Mouse (Mus musculus) liver, embryonic 13.5 days (tissue): ENCODE data around the gene Rimklb. TPM values are rescaled to one million over a fixed set of nuclear protein-coding genes. Genes with fewer than 3 reads are reported as not detected.
A peak's percentile ranks its signal among the peaks of the same experiment; 100 is the strongest.

Experiments used
- ATAC-seq: fragments of 200-750 bp; cut with Nextera tagmentation; 2 replicates; pipeline ENCODE4 v1.8.0; 2017; ENCODE audit warnings: low read depth, mild to moderate bottlenecking, moderate number of reproducible peaks, moderate library complexity
- DNase-seq: peaks from one replicate; pipeline ENCODE4 v3.0.0; 2022
- H3K27ac ChIP-seq: fragments of 300-500 bp; sonication (generic); 2 replicates; pipeline ENCODE4 v1.5.1; 2015; ENCODE audit warnings: moderate library complexity, mild to moderate bottlenecking, inconsistent platforms
- H3K27me3 ChIP-seq: fragments of 300-500 bp; sonication (generic); 2 replicates; pipeline ENCODE4 v1.6.1; 2015; ENCODE audit warnings: mild to moderate bottlenecking, inconsistent platforms
- H3K36me3 ChIP-seq: fragments of 300-500 bp; sonication (generic); 2 replicates; pipeline ENCODE4 v1.6.1; 2015; ENCODE audit warnings: mild to moderate bottlenecking, inconsistent platforms
- H3K4me1 ChIP-seq: fragments of 300-500 bp; sonication (generic); replicated peaks from 2 replicates; pipeline ENCODE4 v1.6.1; 2015; ENCODE audit warnings: inconsistent platforms
- H3K4me2 ChIP-seq: fragments of 300-500 bp; sonication (generic); 2 replicates; pipeline ENCODE4 v1.6.1; 2015; ENCODE audit warnings: inconsistent platforms, mild to moderate bottlenecking, moderate library complexity
- H3K4me3 ChIP-seq: fragments of 300-500 bp; sonication (generic); replicated peaks from 2 replicates; pipeline ENCODE4 v1.5.1; 2015; ENCODE audit warnings: mild to moderate bottlenecking, inconsistent platforms
- H3K9ac ChIP-seq: fragments of 300-500 bp; sonication (generic); 2 replicates; pipeline ENCODE4 v1.6.1; 2015; ENCODE audit warnings: mild to moderate bottlenecking, inconsistent platforms
- H3K9me3 ChIP-seq: fragments of 300-500 bp; sonication (generic); replicated peaks from 2 replicates; pipeline ENCODE4 v1.6.1; 2016; ENCODE audit warnings: inconsistent platforms
- WGBS: fragments of 180-500 bp; shearing (Covaris S2); methylation state at CpG from one replicate; pipeline ENCODE4 v1.1.7; 2015; ENCODE audit not compliant: insufficient replicate concordance; 5-methylcytosine and 5-hydroxymethylcytosine counted together
- polyA plus RNA-seq: library from polyadenylated mRNA; unstranded; fragments of >200 nt; fragmentation: Nextera tagmentation; extraction: Ambion mirVana; gene quantifications from 2 replicates; pipeline ENCODE4 v1.2.1, GENCODE M21; 2015

Gene Rimklb
- polyA plus RNA-seq, 1 experiment from 2014 or later = 1.3 TPM

DNA sequence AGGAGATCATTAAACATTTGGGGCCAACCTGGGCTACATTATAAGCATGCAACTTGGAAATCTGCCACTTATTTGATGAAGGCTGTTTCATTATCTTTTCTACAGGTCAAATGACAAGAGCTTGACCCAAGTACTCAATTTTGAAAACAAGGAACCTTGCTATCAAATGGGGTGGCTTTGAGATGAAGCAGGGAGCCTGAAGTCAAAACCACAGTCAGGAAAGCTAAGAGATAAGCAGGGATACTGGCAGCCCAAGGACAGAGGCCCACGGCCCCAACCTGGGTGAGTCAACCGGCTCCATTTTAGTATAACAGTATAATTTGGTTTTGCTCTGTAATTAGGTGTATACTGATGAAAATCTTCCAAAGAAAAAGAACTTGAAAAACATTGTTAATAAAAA, 28.3 kb downstream of the Rimklb start:
- Histone ChIP-seq H3K9me3 (no peaks in the 10 kb centered on the region), H3K27ac (no peak overlapping the region), H3K4me2 (no peak overlapping the region), H3K9ac (no peak overlapping the region), H3K4me1 (peaks cover 12% of the 10 kb centered on the region), H3K36me3 (no peaks in the 10 kb centered on the region), H3K27me3 (no peaks in the 10 kb centered on the region), H3K4me3 (no peak overlapping the region)
- no peak for DNase-seq
- 15% methylated on average over 2 of the region's 2 CpGs for WGBS
- ATAC-seq = no peak

DNA sequence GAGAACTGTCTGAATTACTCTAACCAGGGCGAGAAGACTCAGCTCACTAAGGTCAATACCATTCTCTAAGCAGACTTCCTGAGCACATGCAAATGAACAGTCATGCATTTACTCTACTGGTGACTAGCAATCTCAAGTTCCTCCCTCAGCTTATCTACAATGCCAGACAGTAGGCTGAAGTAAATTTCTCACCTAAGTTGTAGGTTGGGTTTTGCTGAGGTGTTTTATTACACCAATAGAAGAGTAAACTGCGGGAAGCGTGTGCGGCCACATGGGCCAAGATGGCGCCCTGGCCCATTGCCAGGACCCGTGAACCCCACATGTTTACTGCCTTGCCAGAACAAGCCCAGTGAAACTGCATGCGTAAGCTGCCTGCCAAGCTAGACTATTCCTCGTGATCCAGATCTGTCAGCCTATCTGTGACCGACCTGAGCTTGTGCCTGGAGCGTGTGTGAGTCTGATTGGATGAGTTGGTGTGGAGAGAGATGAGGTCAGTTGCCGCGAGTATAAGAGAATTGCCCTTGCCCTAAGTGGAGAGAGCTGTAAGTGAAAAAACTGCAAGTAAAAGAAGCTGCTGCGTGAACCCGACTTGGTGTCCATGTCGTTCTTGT, 29.4 kb downstream of the Rimklb start:
- H3K27me3 ChIP-seq = no peaks in the 10 kb centered on the region
- ATAC-seq (peak; percentile 65), DNase-seq (peak; percentile 15)
- H3K4me3 ChIP-seq = no peak overlapping the region
- peaks cover 12% of the 10 kb centered on the region for H3K4me1 ChIP-seq
- H3K9ac ChIP-seq = no peak overlapping the region
- 70% methylated on average over 15 of the region's 15 CpGs for WGBS
- no peak overlapping the region for H3K4me2 ChIP-seq
- H3K9me3 ChIP-seq = no peaks in the 10 kb centered on the region
- H3K36me3 ChIP-seq = no peaks in the 10 kb centered on the region
- no peak overlapping the region; the same call in 1 of the 2 replicates for H3K27ac ChIP-seq

DNA sequence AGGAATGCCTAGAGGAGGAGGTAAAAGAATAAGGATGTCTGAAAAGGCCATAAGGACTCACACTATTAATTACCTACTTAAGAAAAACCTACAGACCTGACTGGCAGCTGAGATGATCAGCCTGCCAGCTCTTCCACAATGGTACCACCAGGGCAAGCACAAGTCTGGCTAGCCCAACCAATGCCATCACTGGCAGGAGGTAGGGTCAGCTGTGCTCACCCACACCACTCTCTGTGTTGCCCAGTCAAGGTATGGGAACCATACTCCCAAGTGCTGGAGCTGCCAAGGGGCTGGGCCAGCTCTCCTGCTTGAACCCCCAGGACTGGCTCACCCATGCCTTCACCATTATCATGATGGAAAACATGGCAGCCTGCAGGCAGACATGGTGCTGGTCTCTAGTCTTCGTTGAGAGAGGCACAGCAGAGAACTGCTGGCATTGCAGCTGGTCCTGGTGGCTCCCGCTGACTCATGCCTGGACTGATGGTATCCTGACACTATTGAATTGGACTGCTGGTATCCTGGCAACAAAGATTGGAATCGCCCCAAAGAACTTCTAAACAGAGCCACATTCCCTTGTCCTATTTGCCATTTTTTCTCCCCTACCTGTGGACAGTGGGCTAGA, 32.4 kb downstream of the Rimklb start:
- peaks cover 12% of the 10 kb centered on the region for H3K4me1 ChIP-seq
- no peak overlapping the region for H3K4me3 ChIP-seq
- H3K36me3 ChIP-seq = no peaks in the 10 kb centered on the region
- ATAC-seq = no peak
- no peak overlapping the region for H3K4me2 ChIP-seq
- no peak for DNase-seq
- H3K27me3 ChIP-seq = no peaks in the 10 kb centered on the region
- H3K9ac ChIP-seq = no peak overlapping the region
- 64% methylated on average over 3 of the region's 3 CpGs for WGBS
- no peak overlapping the region for H3K27ac ChIP-seq
- no peaks in the 10 kb centered on the region for H3K9me3 ChIP-seq

DNA sequence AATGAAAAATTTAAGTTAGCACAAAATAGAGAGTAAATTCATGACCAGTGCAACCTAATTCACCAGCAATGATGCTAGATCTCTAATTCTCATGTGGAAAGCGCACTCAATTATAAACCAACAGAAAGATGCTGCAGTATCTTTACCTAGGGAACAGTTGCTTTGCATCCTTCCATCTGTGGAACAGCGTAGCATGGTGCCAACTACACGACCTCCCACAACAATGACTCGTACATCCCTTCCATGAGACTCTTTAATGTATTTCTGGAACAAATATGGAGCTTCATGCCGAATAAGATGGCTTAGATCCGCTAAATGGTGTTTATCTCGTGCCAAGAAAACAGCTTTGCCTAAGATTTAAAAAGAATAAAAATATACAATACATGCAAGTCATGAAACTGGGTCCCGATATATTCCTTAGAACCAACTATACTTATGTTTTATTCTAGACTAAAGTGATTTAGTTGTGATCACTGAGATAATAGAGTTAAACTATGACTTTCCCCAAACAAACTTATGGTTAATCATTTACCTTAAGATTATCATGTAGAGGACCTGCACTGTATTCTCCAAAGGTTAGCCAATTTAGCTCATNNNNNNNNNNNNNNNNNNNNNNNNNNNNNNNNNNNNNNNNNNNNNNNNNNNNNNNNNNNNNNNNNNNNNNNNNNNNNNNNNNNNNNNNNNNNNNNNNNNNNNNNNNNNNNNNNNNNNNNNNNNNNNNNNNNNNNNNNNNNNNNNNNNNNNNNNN, 39.4 kb downstream of the Rimklb start:
- no peak overlapping the region for H3K4me2 ChIP-seq
- H3K36me3 ChIP-seq = no peaks in the 10 kb centered on the region
- ATAC-seq = no peak
- no peak for DNase-seq
- no peaks in the 10 kb centered on the region for H3K4me1 ChIP-seq
- no peaks in the 10 kb centered on the region for H3K9me3 ChIP-seq
- H3K27ac ChIP-seq = no peak overlapping the region
- 67% methylated on average over 8 of the region's 8 CpGs for WGBS
- no peak overlapping the region for H3K4me3 ChIP-seq
- no peak overlapping the region for H3K9ac ChIP-seq
- no peaks in the 10 kb centered on the region for H3K27me3 ChIP-seq

DNA sequence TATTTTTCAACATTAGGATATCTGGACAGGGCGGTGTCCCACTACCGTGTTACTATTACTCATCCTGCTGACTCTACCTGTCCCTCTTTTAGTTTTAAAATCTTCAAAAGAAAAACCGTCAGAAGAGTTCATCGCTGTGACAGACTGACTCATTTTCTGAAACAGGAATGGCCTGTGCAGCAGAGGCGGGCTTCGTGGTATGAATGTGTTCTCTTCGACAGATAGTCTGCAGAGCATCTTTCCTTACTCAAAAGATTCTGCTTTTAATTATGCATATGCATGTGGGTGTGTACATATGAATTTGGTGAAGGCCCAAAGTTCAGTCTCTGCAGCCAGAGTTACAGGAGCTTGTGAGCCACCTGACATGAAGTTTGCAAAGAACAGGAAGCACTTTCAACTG, 50.7 kb downstream of the Rimklb start:
- WGBS = 75% methylated on average over 7 of the region's 7 CpGs
- no peaks in the 10 kb centered on the region for H3K9me3 ChIP-seq
- H3K9ac ChIP-seq = no peak overlapping the region
- H3K4me1 ChIP-seq = no peaks in the 10 kb centered on the region
- no peak overlapping the region for H3K27ac ChIP-seq
- H3K4me2 ChIP-seq = no peak overlapping the region
- no peak overlapping the region for H3K4me3 ChIP-seq
- no peaks in the 10 kb centered on the region for H3K27me3 ChIP-seq
- ATAC-seq (no peak), DNase-seq (no peak)
- H3K36me3 ChIP-seq = no peaks in the 10 kb centered on the region

DNA sequence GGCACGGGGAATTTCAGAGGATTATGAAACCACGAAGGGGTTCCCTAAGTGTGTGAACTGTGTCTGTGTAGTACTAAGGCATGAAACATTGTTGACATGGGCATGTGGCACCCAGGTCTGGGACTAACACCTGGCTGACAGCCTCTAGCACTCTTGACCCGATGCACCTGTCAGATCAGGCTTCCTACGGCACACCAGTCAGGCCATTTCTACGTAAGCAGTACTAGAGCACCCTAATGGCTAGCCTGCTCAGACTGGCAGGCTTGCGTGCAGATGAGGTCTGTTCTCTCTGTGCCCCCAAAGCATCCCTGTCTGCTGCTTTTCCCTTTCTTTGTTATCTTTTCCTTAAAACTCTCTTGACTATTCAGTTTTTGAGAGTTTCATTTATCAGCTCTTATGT, 53.3 kb downstream of the Rimklb start:
- DNase-seq = no peak
- no peak for ATAC-seq
- Histone ChIP-seq H3K4me1 (no peaks in the 10 kb centered on the region), H3K4me2 (no peak overlapping the region), H3K9me3 (no peaks in the 10 kb centered on the region), H3K36me3 (no peaks in the 10 kb centered on the region), H3K9ac (no peak overlapping the region), H3K27ac (no peak overlapping the region), H3K4me3 (no peak overlapping the region), H3K27me3 (no peaks in the 10 kb centered on the region)
- WGBS = 77% methylated on average over 6 of the region's 6 CpGs

GRCm38 (mm10) chr6:122440632-122441226, 57.8 kb downstream of the Rimklb start:
- WGBS = 67% methylated on average over 4 of the region's 4 CpGs
- Histone ChIP-seq H3K9me3 (no peaks in the 10 kb centered on the region), H3K36me3 (no peaks in the 10 kb centered on the region), H3K4me1 (no peaks in the 10 kb centered on the region), H3K27me3 (no peaks in the 10 kb centered on the region), H3K4me2 (no peak overlapping the region), H3K4me3 (no peak overlapping the region), H3K9ac (no peak overlapping the region), H3K27ac (no peak overlapping the region)
- DNase-seq = no peak
- no peak for ATAC-seq

- H3K27me3 ChIP-seq = no peaks in the 10 kb centered on the region
- H3K4me3 ChIP-seq = no peak overlapping the region
- no peak for DNase-seq
- 53% methylated on average over 4 of the region's 4 CpGs for WGBS
- no peak for ATAC-seq
- H3K9me3 ChIP-seq = no peaks in the 10 kb centered on the region
- H3K27ac ChIP-seq = no peak overlapping the region
- no peak overlapping the region for H3K4me2 ChIP-seq
- H3K4me1 ChIP-seq = no peaks in the 10 kb centered on the region
- no peaks in the 10 kb centered on the region for H3K36me3 ChIP-seq
- no peak overlapping the region for H3K9ac ChIP-seq
Measured at GRCm38 (mm10) chr6:122439249-122439648, 59.3 kb downstream of the Rimklb start.

DNA sequence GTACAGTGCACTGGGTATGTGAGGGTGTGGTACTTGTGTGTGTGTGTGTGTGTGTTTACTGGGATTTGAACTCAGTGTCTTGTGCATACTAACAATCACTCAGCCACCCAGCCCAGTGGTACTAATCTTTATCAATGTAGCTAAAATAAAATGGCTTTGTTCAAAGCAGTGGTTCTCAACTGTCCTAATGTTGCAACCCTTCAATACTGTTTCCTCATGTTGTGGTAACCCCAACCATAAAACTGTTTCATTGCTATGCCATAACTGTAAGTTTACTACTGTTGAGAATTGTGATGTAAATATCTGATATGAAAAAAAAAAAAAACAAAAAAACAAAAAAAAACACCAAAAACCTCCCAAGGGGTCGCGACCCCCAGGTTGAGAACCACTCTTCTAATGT, 63.3 kb downstream of the Rimklb start:
- H3K36me3 ChIP-seq = no peaks in the 10 kb centered on the region
- H3K4me1 ChIP-seq = no peaks in the 10 kb centered on the region
- no peak overlapping the region for H3K9ac ChIP-seq
- DNase-seq (no peak), ATAC-seq (no peak)
- no peaks in the 10 kb centered on the region for H3K9me3 ChIP-seq
- 80% methylated on average over 2 of the region's 2 CpGs for WGBS
- no peak overlapping the region for H3K4me3 ChIP-seq
- H3K4me2 ChIP-seq = no peak overlapping the region
- H3K27ac ChIP-seq = no peak overlapping the region
- no peaks in the 10 kb centered on the region for H3K27me3 ChIP-seq

DNA sequence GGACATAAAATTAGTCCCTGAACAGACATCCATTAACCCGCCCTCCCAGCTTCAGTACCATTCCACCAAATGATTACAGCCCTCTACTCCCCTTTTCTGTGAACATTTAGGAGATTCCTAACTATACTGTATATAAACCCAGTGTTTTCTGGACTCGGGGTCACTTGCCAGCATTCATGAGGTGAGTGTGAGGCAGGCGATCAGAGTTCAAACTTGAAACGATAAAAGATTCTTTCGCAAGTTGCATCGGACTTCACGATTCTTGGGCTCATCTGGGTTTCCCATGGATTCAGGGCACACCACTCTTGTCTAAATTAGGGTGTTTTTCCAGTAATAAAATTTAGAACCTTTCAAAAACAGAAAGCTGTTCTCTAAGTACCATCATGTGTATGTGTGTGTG, 71.1 kb downstream of the Rimklb start:
- H3K36me3 ChIP-seq = no peaks in the 10 kb centered on the region
- 67% methylated on average over 7 of the region's 7 CpGs for WGBS
- no peak for ATAC-seq
- no peaks in the 10 kb centered on the region for H3K9me3 ChIP-seq
- DNase-seq = no peak
- no peak overlapping the region for H3K9ac ChIP-seq
- H3K27ac ChIP-seq = no peak overlapping the region
- H3K4me3 ChIP-seq = no peak overlapping the region
- no peak overlapping the region for H3K4me2 ChIP-seq
- H3K27me3 ChIP-seq = no peaks in the 10 kb centered on the region
- no peaks in the 10 kb centered on the region for H3K4me1 ChIP-seq

GRCm38 (mm10) chr6:122417015-122417414, 81.5 kb downstream of the Rimklb start:
- H3K27me3 ChIP-seq = no peaks in the 10 kb centered on the region
- H3K4me1 ChIP-seq = peaks cover 11% of the 10 kb centered on the region; the same call in 1 of the 2 replicates
- no peak for DNase-seq
- WGBS = 73% methylated on average over 7 of the region's 7 CpGs
- no peak overlapping the region for H3K9ac ChIP-seq
- no peak overlapping the region for H3K4me2 ChIP-seq
- ATAC-seq = no peak
- no peaks in the 10 kb centered on the region for H3K9me3 ChIP-seq
- no peak overlapping the region for H3K4me3 ChIP-seq
- H3K27ac ChIP-seq = no peak overlapping the region
- no peaks in the 10 kb centered on the region for H3K36me3 ChIP-seq
